Mouse (Mus musculus): Measurements from ENCODE around the gene Pde1a. TPM values are rescaled to one million over a fixed set of nuclear protein-coding genes. Genes with fewer than 3 reads are reported as not detected.

Pde1a gene
- total and polyA plus RNA-seq, 2 experiments from 2014 or later = 13.2 to 17.0 TPM

DNA sequence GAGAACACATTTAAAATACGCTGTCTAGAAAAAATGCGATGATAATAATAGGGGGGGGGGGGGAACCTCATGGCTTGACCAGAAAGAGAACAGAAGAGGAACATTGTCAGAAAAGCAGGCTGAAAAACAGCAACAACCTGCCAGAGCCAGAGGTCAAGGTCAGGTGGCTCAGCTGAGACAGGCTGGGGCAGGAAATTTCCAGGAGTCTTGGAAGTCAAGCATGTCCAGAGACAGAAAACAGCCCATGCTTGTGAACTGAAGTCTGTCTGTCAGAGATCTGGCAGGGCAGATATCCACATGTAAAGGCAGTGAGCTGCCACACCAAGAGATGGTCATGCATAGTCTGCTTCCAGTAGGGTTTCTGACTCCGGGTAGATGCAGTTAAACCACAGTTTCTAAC, 147.5 kb downstream of the Pde1a start:
- no peak overlapping the region for H3K27ac ChIP-seq (ENCODE audit: low read depth, low read length)
- 95% methylated on average over 3 of the region's 3 CpGs for WGBS
- DNase-seq (ENCODE audit: low spot score) (no peak), ATAC-seq (ENCODE audit: low FRiP score) (no peak)
- TF ChIP-seq CTCF (IDR thresholded peaks at IDR 0.05) = no peak
- no peak overlapping the region for H3K4me2 ChIP-seq (ENCODE audit: low read depth, low read length, poor library complexity, severe bottlenecking)
- H3K27me3 ChIP-seq (ENCODE audit: insufficient read depth, low read length) = no peaks in the 10 kb centered on the region
- no peak overlapping the region for H3K9ac ChIP-seq (replicated peaks; ENCODE audit: low read length, poor library complexity, severe bottlenecking)
- H3K36me3 ChIP-seq (ENCODE audit: insufficient read depth, low read length) = no peaks in the 10 kb centered on the region
- no peaks in the 10 kb centered on the region for H3K4me1 ChIP-seq (ENCODE audit: insufficient read depth, low read length)
- no peak overlapping the region for H3K4me3 ChIP-seq (ENCODE audit: low read depth, low read length)
- no peaks in the 10 kb centered on the region for H3K9me3 ChIP-seq (ENCODE audit: low read length)

DNA sequence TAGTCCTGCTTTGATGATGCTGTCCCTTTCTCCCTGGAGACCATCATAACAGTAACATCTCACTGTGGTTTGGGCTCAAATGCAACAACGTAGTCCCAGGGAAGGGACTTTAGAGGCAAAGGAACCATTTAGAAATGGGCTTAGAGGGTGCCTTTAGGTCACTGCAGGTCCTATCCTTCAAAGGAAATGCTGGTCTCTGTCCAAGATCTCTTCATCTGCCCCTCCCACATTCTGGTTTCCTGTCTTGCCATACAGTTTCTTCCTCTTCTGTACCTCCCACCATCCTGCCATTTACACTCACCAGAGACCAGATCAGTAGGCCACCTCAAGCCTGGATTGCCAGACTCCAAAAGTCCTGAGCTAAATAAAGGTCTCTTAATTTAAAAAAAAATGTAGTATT, 150.3 kb downstream of the Pde1a start:
- no peak overlapping the region for H3K9ac ChIP-seq (replicated peaks; ENCODE audit: low read length, poor library complexity, severe bottlenecking)
- 65% methylated on average over 1 of the region's 1 CpGs for WGBS

DNA sequence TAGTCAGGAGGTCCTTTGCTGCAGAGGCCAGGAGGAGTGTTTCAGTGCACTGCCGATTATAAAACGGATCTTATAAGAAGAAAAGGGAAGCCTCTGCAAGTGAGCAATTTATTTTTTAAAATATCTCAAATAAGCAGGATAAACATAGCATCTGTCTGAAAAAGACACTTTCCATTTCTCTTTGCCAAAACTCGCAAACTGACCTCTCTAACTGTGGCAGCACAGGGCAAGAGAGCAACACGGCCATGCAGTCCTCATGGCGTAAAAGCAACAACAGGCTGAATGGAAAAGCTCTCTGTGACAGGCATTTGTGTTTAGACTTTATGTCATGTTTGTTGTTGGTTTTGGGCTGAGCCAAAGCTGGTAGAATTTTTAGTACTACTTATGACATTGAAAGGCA, 152.0 kb downstream of the Pde1a start:
- no peak overlapping the region for H3K4me2 ChIP-seq (ENCODE audit: low read depth, low read length, poor library complexity, severe bottlenecking)
- ATAC-seq (ENCODE audit: low FRiP score) (no peak), DNase-seq (ENCODE audit: low spot score) (no peak)
- WGBS = 71% methylated on average over 5 of the region's 5 CpGs
- no peaks in the 10 kb centered on the region for H3K4me1 ChIP-seq (ENCODE audit: insufficient read depth, low read length)
- H3K36me3 ChIP-seq (ENCODE audit: insufficient read depth, low read length) = no peaks in the 10 kb centered on the region
- TF ChIP-seq CTCF (IDR thresholded peaks at IDR 0.05) = no peak
- no peak overlapping the region for H3K27ac ChIP-seq (ENCODE audit: low read depth, low read length)
- no peaks in the 10 kb centered on the region for H3K9me3 ChIP-seq (ENCODE audit: low read length)
- no peak overlapping the region for H3K4me3 ChIP-seq (ENCODE audit: low read depth, low read length)
- no peaks in the 10 kb centered on the region for H3K27me3 ChIP-seq (ENCODE audit: insufficient read depth, low read length)
- no peak overlapping the region for H3K9ac ChIP-seq (replicated peaks; ENCODE audit: low read length, poor library complexity, severe bottlenecking)

More for the DNA sequence above, 150.3 kb downstream of the Pde1a start:
- H3K36me3 ChIP-seq (ENCODE audit: insufficient read depth, low read length) = no peaks in the 10 kb centered on the region
- no peak overlapping the region for H3K27ac ChIP-seq (ENCODE audit: low read depth, low read length)
- H3K9me3 ChIP-seq (ENCODE audit: low read length) = no peaks in the 10 kb centered on the region
- DNase-seq (ENCODE audit: low spot score) = no peak
- ATAC-seq (ENCODE audit: low FRiP score) = no peak
- H3K4me3 ChIP-seq (ENCODE audit: low read depth, low read length) = no peak overlapping the region
- TF ChIP-seq CTCF (IDR thresholded peaks at IDR 0.05) = no peak
- H3K4me1 ChIP-seq (ENCODE audit: insufficient read depth, low read length) = no peaks in the 10 kb centered on the region
- no peaks in the 10 kb centered on the region for H3K27me3 ChIP-seq (ENCODE audit: insufficient read depth, low read length)
- H3K4me2 ChIP-seq (ENCODE audit: low read depth, low read length, poor library complexity, severe bottlenecking) = no peak overlapping the region

DNA sequence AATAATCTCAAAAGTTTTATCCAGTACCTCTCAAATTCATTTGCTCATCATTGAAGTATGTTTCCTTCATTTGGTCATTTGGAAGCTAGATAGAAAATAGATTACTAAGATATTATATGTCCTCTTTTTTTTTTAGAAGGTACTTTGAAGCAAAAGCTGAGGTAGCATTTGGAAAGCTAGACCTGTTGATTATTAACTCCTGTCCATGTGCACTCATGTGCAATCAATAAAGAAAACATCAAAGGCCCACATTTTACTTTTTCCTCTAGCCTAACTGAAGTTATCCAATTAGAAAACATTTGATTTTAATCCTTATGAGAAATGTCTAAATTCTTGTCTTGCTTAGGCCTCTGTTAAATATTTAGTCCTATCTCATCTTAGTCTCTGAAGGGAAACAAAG, 153.3 kb downstream of the Pde1a start:
- Histone ChIP-seq H3K4me1 (ENCODE audit: insufficient read depth, low read length) (no peaks in the 10 kb centered on the region), H3K4me2 (ENCODE audit: low read depth, low read length, poor library complexity, severe bottlenecking) (no peak overlapping the region), H3K9me3 (ENCODE audit: low read length) (no peaks in the 10 kb centered on the region), H3K4me3 (ENCODE audit: low read depth, low read length) (no peak overlapping the region), H3K27ac (ENCODE audit: low read depth, low read length) (no peak overlapping the region), H3K27me3 (ENCODE audit: insufficient read depth, low read length) (no peaks in the 10 kb centered on the region), H3K36me3 (ENCODE audit: insufficient read depth, low read length) (no peaks in the 10 kb centered on the region), H3K9ac (replicated peaks; ENCODE audit: low read length, poor library complexity, severe bottlenecking) (no peak overlapping the region)
- ATAC-seq (ENCODE audit: low FRiP score) (no peak), DNase-seq (ENCODE audit: low spot score) (no peak)
- no peak for TF ChIP-seq CTCF (IDR thresholded peaks at IDR 0.05)

DNA sequence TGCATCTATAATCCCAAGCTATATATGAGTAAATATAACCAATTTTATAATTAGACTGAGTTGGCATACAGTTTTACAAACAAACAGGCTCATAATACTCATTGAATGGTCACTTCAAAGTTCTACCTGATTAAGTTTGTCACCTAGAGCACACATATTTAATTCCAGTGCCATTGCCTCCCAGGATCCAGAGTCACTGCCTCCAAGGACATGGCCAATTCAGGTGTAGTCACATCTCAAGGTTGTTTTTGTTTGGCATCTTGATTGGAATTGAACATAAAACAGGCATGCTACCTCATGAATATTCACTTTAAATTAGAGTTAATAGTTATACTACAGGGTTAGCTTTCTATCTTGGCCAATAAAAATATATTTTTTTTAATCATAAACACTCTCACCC, 157.0 kb downstream of the Pde1a start:
- TF ChIP-seq CTCF (IDR thresholded peaks at IDR 0.05) = no peak
- H3K9ac ChIP-seq (replicated peaks; ENCODE audit: low read length, poor library complexity, severe bottlenecking) = no peak overlapping the region
- H3K27me3 ChIP-seq (ENCODE audit: insufficient read depth, low read length) = no peaks in the 10 kb centered on the region
- no peak for DNase-seq (ENCODE audit: low spot score)
- H3K36me3 ChIP-seq (ENCODE audit: insufficient read depth, low read length) = no peaks in the 10 kb centered on the region
- no peak for ATAC-seq (ENCODE audit: low FRiP score)
- H3K27ac ChIP-seq (ENCODE audit: low read depth, low read length) = no peak overlapping the region
- H3K4me2 ChIP-seq (ENCODE audit: low read depth, low read length, poor library complexity, severe bottlenecking) = no peak overlapping the region
- no peaks in the 10 kb centered on the region for H3K4me1 ChIP-seq (ENCODE audit: insufficient read depth, low read length)
- no peak overlapping the region for H3K4me3 ChIP-seq (ENCODE audit: low read depth, low read length)
- no peaks in the 10 kb centered on the region for H3K9me3 ChIP-seq (ENCODE audit: low read length)

DNA sequence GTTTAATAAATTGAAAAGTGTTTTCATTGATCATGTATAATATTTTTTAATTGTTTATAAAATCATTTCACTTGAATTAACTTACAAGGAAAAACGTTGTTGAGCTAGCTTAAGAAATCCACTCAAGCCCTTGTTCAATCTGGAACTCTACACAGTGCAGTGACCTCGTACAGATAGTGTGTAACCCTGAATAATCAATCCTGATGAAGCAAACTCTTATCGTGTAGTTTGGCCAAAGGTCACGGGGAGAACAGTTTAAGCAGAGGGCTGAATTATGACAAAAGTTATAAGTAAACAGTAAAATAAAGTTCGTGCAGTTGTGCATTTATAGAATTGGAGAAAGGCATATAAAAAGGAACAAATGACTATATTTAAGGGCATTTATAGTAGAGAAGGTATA, 159.7 kb downstream of the Pde1a start:
- Histone ChIP-seq H3K4me1 (ENCODE audit: insufficient read depth, low read length) (no peaks in the 10 kb centered on the region), H3K27me3 (ENCODE audit: insufficient read depth, low read length) (no peaks in the 10 kb centered on the region), H3K27ac (ENCODE audit: low read depth, low read length) (no peak overlapping the region), H3K36me3 (ENCODE audit: insufficient read depth, low read length) (no peaks in the 10 kb centered on the region), H3K9ac (replicated peaks; ENCODE audit: low read length, poor library complexity, severe bottlenecking) (no peak overlapping the region), H3K9me3 (ENCODE audit: low read length) (no peaks in the 10 kb centered on the region), H3K4me2 (ENCODE audit: low read depth, low read length, poor library complexity, severe bottlenecking) (no peak overlapping the region), H3K4me3 (ENCODE audit: low read depth, low read length) (no peak overlapping the region)
- no peak for DNase-seq (ENCODE audit: low spot score)
- 78% methylated on average over 5 of the region's 5 CpGs for WGBS
- no peak for ATAC-seq (ENCODE audit: low FRiP score)
- TF ChIP-seq CTCF (IDR thresholded peaks at IDR 0.05) = no peak

All from midbrain, postnatal 0 days (tissue).